Comparison of ENCODE assay signal across 15 mouse cellular contexts in genomic region chr12:99973659-99974058, GRCm38 (mm10). TPM values are rescaled to one million over a fixed set of nuclear protein-coding genes. Genes with fewer than 3 reads are reported as not detected.
A peak's percentile ranks its signal among the peaks of the same experiment; 100 is the strongest.
DNase-seq lines count a peak whose midpoint lies in the region; ATAC-seq and TF ChIP-seq lines count a peak whose summit lies in the region.
"Had no signal": no experiment of that assay in that cellular context is flagged by ENCODE, and none has a peak within 500 bp of the region (broad histone marks: within the 10 kb centered on the region; RNA-seq: fewer than 3 reads in every experiment).

No protein-coding gene starts in this region.

- 0 out of 2 replicates have a peak, but pooled peaks cover 8% of the 10 kb centered on the region for H3K27me3 ChIP-seq in forebrain, postnatal 0 days (ENCODE audit: insufficient read depth, low read length)
- H3K27me3 ChIP-seq in forebrain, embryonic 15.5 days: peaks cover 4% of the 10 kb centered on the region; the same call in 1 of the 2 replicates
- peaks cover 14% of the 10 kb centered on the region for H3K27me3 ChIP-seq in midbrain, postnatal 0 days (ENCODE audit: insufficient read depth, low read length)
- H3K27me3 ChIP-seq in midbrain, embryonic 15.5 days (replicated peaks): peaks cover 13% of the 10 kb centered on the region
- H3K27me3 ChIP-seq in small intestine, adult 2 months (ENCODE audit: control insufficient read depth, insufficient read depth, low read length): no peaks in the 10 kb centered on the region

- H3K4me1 ChIP-seq in forebrain, postnatal 0 days (ENCODE audit: insufficient read depth): no peaks in the 10 kb centered on the region
- H3K4me1 ChIP-seq in forebrain, embryonic 15.5 days: no peaks in the 10 kb centered on the region
- no peaks in the 10 kb centered on the region for H3K4me1 ChIP-seq in midbrain, postnatal 0 days (ENCODE audit: insufficient read depth, low read length)
- H3K4me1 ChIP-seq in midbrain, embryonic 15.5 days: no peaks in the 10 kb centered on the region
- H3K4me1 ChIP-seq in bone marrow macrophage, adult 2 months (ENCODE audit: control insufficient read depth, insufficient read depth, low read length): peaks cover 30% of the 10 kb centered on the region
- no peaks in the 10 kb centered on the region for H3K4me1 ChIP-seq in small intestine, adult 2 months (ENCODE audit: control insufficient read depth, insufficient read depth, insufficient read length, low read length)
- H3K4me1 ChIP-seq: neural tube, embryonic 12.5 days had no signal

- H3K27ac ChIP-seq in forebrain, postnatal 0 days (ENCODE audit: low read depth, low read length): no peak overlapping the region
- H3K27ac ChIP-seq in forebrain, embryonic 15.5 days (replicated peaks): no peak overlapping the region
- H3K27ac ChIP-seq in midbrain, postnatal 0 days (ENCODE audit: low read depth, low read length): no peak overlapping the region
- no peak overlapping the region for H3K27ac ChIP-seq in midbrain, embryonic 15.5 days
- peak overlapping the region; percentile 69; the same call in 1 of the 2 replicates for H3K27ac ChIP-seq in bone marrow macrophage, adult 2 months (ENCODE audit: insufficient read depth, low read depth, low read length)
- H3K27ac ChIP-seq in small intestine, adult 2 months (ENCODE audit: insufficient read depth, low read depth, low read length): no peak overlapping the region
- H3K27ac ChIP-seq: neural tube, embryonic 12.5 days had no signal

- peak; percentile 29; the same call in 1 of the 2 replicates for TF ChIP-seq CTCF in forebrain, postnatal 0 days (IDR thresholded peaks at IDR 0.05; ENCODE audit: low read depth)
- peak; percentile 48 for TF ChIP-seq CTCF in midbrain, postnatal 0 days (IDR thresholded peaks at IDR 0.05)
- TF ChIP-seq CTCF in bone marrow macrophage, adult 2 months (IDR thresholded peaks at IDR 0.05; ENCODE audit: low read depth, low read length): peak; percentile 66
- TF ChIP-seq CTCF in small intestine, adult 2 months (IDR thresholded peaks at IDR 0.05; ENCODE audit: extremely low read depth, insufficient read length, insufficient replicate concordance, low read depth, low read length): peak; percentile 32; the same call in 1 of the 2 replicates

- no peak for ATAC-seq in forebrain, postnatal 0 days
- no peak for ATAC-seq in forebrain, embryonic 15.5 days (replicated peaks)
- no peak for ATAC-seq in midbrain, postnatal 0 days (ENCODE audit: low FRiP score)
- no peak for ATAC-seq in midbrain, embryonic 15.5 days (replicated peaks)

- WGBS in forebrain, postnatal 0 days: 80% methylated on average over 1 of the region's 1 CpGs
- 67% methylated on average over 1 of the region's 1 CpGs for WGBS in forebrain, embryonic 15.5 days
- 78% methylated on average over 1 of the region's 1 CpGs for WGBS in midbrain, postnatal 0 days
- WGBS in midbrain, embryonic 15.5 days: 83% methylated on average over 1 of the region's 1 CpGs
- WGBS in small intestine, adult 2 months: 80% methylated on average over 1 of the region's 1 CpGs

- no peak for TF ChIP-seq POLR2A in bone marrow macrophage, adult 2 months (IDR thresholded peaks at IDR 0.05; ENCODE audit: borderline replicate concordance, low read depth, low read length)
- TF ChIP-seq POLR2A in small intestine, adult 2 months (IDR thresholded peaks at IDR 0.05; ENCODE audit: low read depth, low read length): no peak

- no peaks in the 10 kb centered on the region for H3K36me3 ChIP-seq in forebrain, postnatal 0 days (ENCODE audit: insufficient read depth)
- H3K36me3 ChIP-seq in forebrain, embryonic 15.5 days: no peaks in the 10 kb centered on the region
- no peaks in the 10 kb centered on the region for H3K36me3 ChIP-seq in midbrain, postnatal 0 days (ENCODE audit: insufficient read depth, low read length)
- H3K36me3 ChIP-seq in midbrain, embryonic 15.5 days (replicated peaks): no peaks in the 10 kb centered on the region
- H3K36me3 ChIP-seq in small intestine, adult 2 months (ENCODE audit: control insufficient read depth, insufficient read depth, low read length): no peaks in the 10 kb centered on the region
- H3K36me3 ChIP-seq: neural tube, embryonic 12.5 days had no signal

- H3K4me3 ChIP-seq in forebrain, postnatal 0 days (ENCODE audit: low read depth, low read length): no peak overlapping the region
- no peak overlapping the region for H3K4me3 ChIP-seq in forebrain, embryonic 15.5 days
- H3K4me3 ChIP-seq in midbrain, postnatal 0 days (ENCODE audit: low read depth, low read length): no peak overlapping the region
- no peak overlapping the region for H3K4me3 ChIP-seq in midbrain, embryonic 15.5 days
- no peak overlapping the region for H3K4me3 ChIP-seq in bone marrow macrophage, adult 2 months (ENCODE audit: insufficient read depth, low read length)
- no peak overlapping the region for H3K4me3 ChIP-seq in small intestine, adult 2 months (ENCODE audit: low read depth, low read length)
- H3K4me3 ChIP-seq: neural tube, embryonic 12.5 days had no signal

- no peak overlapping the region for H3K4me2 ChIP-seq in forebrain, postnatal 0 days (ENCODE audit: low read depth)
- H3K4me2 ChIP-seq in forebrain, embryonic 15.5 days (replicated peaks): no peak overlapping the region
- no peak overlapping the region for H3K4me2 ChIP-seq in midbrain, postnatal 0 days (ENCODE audit: low read depth, low read length, poor library complexity, severe bottlenecking)
- no peak overlapping the region for H3K4me2 ChIP-seq in midbrain, embryonic 15.5 days
- H3K4me2 ChIP-seq: neural tube, embryonic 12.5 days had no signal

- 0 out of 2 replicates have a peak, but pooled peaks cover 4% of the 10 kb centered on the region for H3K9me3 ChIP-seq in forebrain, postnatal 0 days (ENCODE audit: low read length)
- H3K9me3 ChIP-seq in forebrain, embryonic 15.5 days: no peaks in the 10 kb centered on the region
- H3K9me3 ChIP-seq in midbrain, postnatal 0 days (ENCODE audit: low read length): no peaks in the 10 kb centered on the region
- no peaks in the 10 kb centered on the region for H3K9me3 ChIP-seq in midbrain, embryonic 15.5 days
- H3K9me3 ChIP-seq: neural tube, embryonic 12.5 days had no signal

- H3K9ac ChIP-seq in forebrain, postnatal 0 days: no peak overlapping the region
- H3K9ac ChIP-seq in forebrain, embryonic 15.5 days (replicated peaks): no peak overlapping the region
- no peak overlapping the region for H3K9ac ChIP-seq in midbrain, postnatal 0 days (replicated peaks; ENCODE audit: low read length, poor library complexity, severe bottlenecking)
- no peak overlapping the region for H3K9ac ChIP-seq in midbrain, embryonic 15.5 days
- H3K9ac ChIP-seq: neural tube, embryonic 12.5 days had no signal

- no peak for DNase-seq in forebrain, postnatal 0 days
- no peak for DNase-seq in midbrain, postnatal 0 days (ENCODE audit: low spot score)
- DNase-seq in urinary bladder, postnatal 4 days (ENCODE audit: low spot score in 2 of 2): no peak
- no peak for DNase-seq in neural tube, embryonic 10.5 days (ENCODE audit: extremely low spot score, low spot score)
- DNase-seq: adrenal gland, adult 8-10 months; gastrocnemius, postnatal 10 days; heart, postnatal 4 days; kidney, postnatal 25 days; right cerebral cortex, postnatal 14 days had no signal

RNA-seq across cellular contexts. Expression of gene Kcnk13, which starts 9.4 kb away (rescaled TPM):
- total RNA-seq in forebrain, postnatal 0 days (2014; rRNA removed): 3.2 and 4.3 TPM in 2 replicates
- 1.4 and 2.5 TPM in 2 replicates for polyA plus RNA-seq in forebrain, postnatal 0 days (2015; fragmentation: Nextera tagmentation; extraction: Ambion mirVana)
- 1.1 TPM in 2 replicates for polyA plus RNA-seq in forebrain, embryonic 15.5 days (2015; fragmentation: Nextera tagmentation; extraction: Ambion mirVana)
- total RNA-seq in midbrain, postnatal 0 days (2014; rRNA removed): 1.5 and 1.9 TPM in 2 replicates
- 1.3 and 1.4 TPM in 2 replicates for polyA plus RNA-seq in midbrain, postnatal 0 days (2015; fragmentation: Nextera tagmentation; extraction: Ambion mirVana)
- polyA plus RNA-seq in midbrain, embryonic 15.5 days (2015; fragmentation: Nextera tagmentation; extraction: Ambion mirVana): 1.1 and 1.4 TPM in 2 replicates
- 27.7 and 28.3 TPM in 2 replicates for polyA plus RNA-seq in bone marrow macrophage, adult 2 months (2012; ENCODE audit: insufficient read depth, insufficient read length, missing spikeins)
- 0.20 and 0.38 TPM in 2 replicates for polyA plus RNA-seq in small intestine, adult 2 months (2012; rRNA removed)
- polyA plus RNA-seq: C2C12 had no signal
